Mouse (Mus musculus) olfactory bulb, adult 2 months (tissue): ENCODE data around the gene Speg. TPM values are rescaled to one million over a fixed set of nuclear protein-coding genes. Genes with fewer than 3 reads are reported as not detected.

Experiments
- H3K27ac ChIP-seq: fragments of 200-500 bp; 2 replicates; pipeline ENCODE4 v1.5.1; 2012; ENCODE audit warnings: low read depth, low read length; ENCODE audit not compliant: insufficient read depth
- H3K4me1 ChIP-seq: fragments of 200-500 bp; 2 replicates; pipeline ENCODE4 v1.6.1; 2012; ENCODE audit warnings: low read length; ENCODE audit not compliant: control insufficient read depth, insufficient read depth
- H3K4me3 ChIP-seq: fragments of 200-500 bp; 2 replicates; pipeline ENCODE4 v1.5.1; 2012; ENCODE audit warnings: mild to moderate bottlenecking, low read depth, low read length, moderate library complexity; ENCODE audit not compliant: insufficient read depth
- CTCF ChIP-seq: fragments of 200-500 bp; IDR thresholded peaks from 2 replicates; pipeline ENCODE4 v1.5.1; 2012; ENCODE audit warnings: low read depth, mild to moderate bottlenecking, low read length, moderate library complexity; ENCODE audit not compliant: insufficient read depth
- POLR2A ChIP-seq: fragments of 200-500 bp; IDR thresholded peaks from 2 replicates; pipeline ENCODE4 v1.6.1; 2012; ENCODE audit warnings: mild to moderate bottlenecking, low read depth, low read length, moderate library complexity; ENCODE audit not compliant: insufficient read depth
- WGBS: fragments of 180-500 bp; shearing (Covaris S2); methylation state at CpG from one replicate; pipeline ENCODE4 v1.1.7; 2018; 5-methylcytosine and 5-hydroxymethylcytosine counted together
- polyA plus RNA-seq: library from polyadenylated mRNA; stranded (reverse); fragments of >200 nt; gene quantifications from 2 replicates; pipeline ENCODE4 v1.2.4, GENCODE M21; 2012; ENCODE audit warnings: low replicate concordance; ENCODE audit not compliant: missing spikeins, insufficient read depth, insufficient read length

The Speg gene
- polyA plus RNA-seq, 1 experiment: not detected

GRCm38 (mm10) chr1:75379196-75379595 is 4.1 kb downstream of the Speg start:
- WGBS: 87% methylated on average over 2 of the region's 2 CpGs
- no peak for TF ChIP-seq CTCF
- no peak for TF ChIP-seq POLR2A
- no peak overlapping the region for H3K4me3 ChIP-seq
- no peak overlapping the region for H3K27ac ChIP-seq
- peaks cover 31% of the 10 kb centered on the region for H3K4me1 ChIP-seq

GRCm38 (mm10) chr1:75379931-75380330 is 4.8 kb downstream of the Speg start:
- WGBS: 87% methylated on average over 8 of the region's 8 CpGs
- Histone ChIP-seq H3K4me3 (no peak overlapping the region), H3K27ac (no peak overlapping the region), H3K4me1 (peaks cover 35% of the 10 kb centered on the region)
- TF ChIP-seq POLR2A (no peak), CTCF (no peak)

GRCm38 (mm10) chr1:75380951-75381350 is 5.9 kb downstream of the Speg start:
- H3K4me3 ChIP-seq: no peak overlapping the region
- peak overlapping the region; percentile 98; the same call in 1 of the 2 replicates for H3K27ac ChIP-seq
- TF ChIP-seq POLR2A (no peak), CTCF (no peak)
- WGBS: 56% methylated on average over 2 of the region's 2 CpGs
- H3K4me1 ChIP-seq: peaks cover 37% of the 10 kb centered on the region

GRCm38 (mm10) chr1:75381482-75382355 is 6.6 kb downstream of the Speg start:
- Histone ChIP-seq H3K4me1 (peaks cover 40% of the 10 kb centered on the region), H3K4me3 (peak overlapping the region; percentile 90), H3K27ac (peak overlapping the region; percentile 98)
- TF ChIP-seq CTCF (peak; percentile 26; the same call in 1 of the 2 replicates), POLR2A (peak; percentile 17; the same call in 1 of the 2 replicates)
- WGBS: 5% methylated on average over 43 of the region's 60 CpGs

GRCm38 (mm10) chr1:75382356-75383071 is 7.4 kb downstream of the Speg start:
- peak overlapping the region; percentile 90 for H3K4me3 ChIP-seq
- WGBS: 1% methylated on average over 28 of the region's 28 CpGs
- H3K4me1 ChIP-seq: peaks cover 44% of the 10 kb centered on the region
- TF ChIP-seq POLR2A (no peak), CTCF (no peak)
- H3K27ac ChIP-seq: peak overlapping the region; percentile 54

- 66% methylated on average over 27 of the region's 27 CpGs for WGBS
- TF ChIP-seq POLR2A (no peak; the same call in 1 of the 2 replicates), CTCF (no peak)
- Histone ChIP-seq H3K4me3 (peak overlapping the region; percentile 39), H3K27ac (peak overlapping the region; percentile 81), H3K4me1 (peaks cover 63% of the 10 kb centered on the region)
Measured at GRCm38 (mm10) chr1:75384470-75385141, 9.5 kb downstream of the Speg start.

- no peak for TF ChIP-seq POLR2A
- no peak for TF ChIP-seq CTCF
Measured at GRCm38 (mm10) chr1:75385142-75385730, 10.1 kb downstream of the Speg start.

GRCm38 (mm10) chr1:75386149-75386548 is 11.1 kb downstream of the Speg start:
- H3K4me3 ChIP-seq: peak overlapping the region; percentile 12; the same call in 1 of the 2 replicates
- TF ChIP-seq POLR2A (no peak), CTCF (no peak)
- peaks cover 63% of the 10 kb centered on the region for H3K4me1 ChIP-seq
- 33% methylated on average over 4 of the region's 4 CpGs for WGBS
- peak overlapping the region; percentile 87 for H3K27ac ChIP-seq

More at GRCm38 (mm10) chr1:75385142-75385730, 10.1 kb downstream of the Speg start:
- Histone ChIP-seq H3K4me1 (peaks cover 63% of the 10 kb centered on the region), H3K27ac (peak overlapping the region; percentile 81), H3K4me3 (peak overlapping the region; percentile 39)
- WGBS: 59% methylated on average over 20 of the region's 20 CpGs
